Mouse (Mus musculus): Measurements from ENCODE around the gene Fhl2. TPM values are rescaled to one million over a fixed set of nuclear protein-coding genes. Genes with fewer than 3 reads are reported as not detected.

Gene Fhl2
- polyA plus RNA-seq, 1 experiment from 2014 or later: 58.4 TPM

DNA sequence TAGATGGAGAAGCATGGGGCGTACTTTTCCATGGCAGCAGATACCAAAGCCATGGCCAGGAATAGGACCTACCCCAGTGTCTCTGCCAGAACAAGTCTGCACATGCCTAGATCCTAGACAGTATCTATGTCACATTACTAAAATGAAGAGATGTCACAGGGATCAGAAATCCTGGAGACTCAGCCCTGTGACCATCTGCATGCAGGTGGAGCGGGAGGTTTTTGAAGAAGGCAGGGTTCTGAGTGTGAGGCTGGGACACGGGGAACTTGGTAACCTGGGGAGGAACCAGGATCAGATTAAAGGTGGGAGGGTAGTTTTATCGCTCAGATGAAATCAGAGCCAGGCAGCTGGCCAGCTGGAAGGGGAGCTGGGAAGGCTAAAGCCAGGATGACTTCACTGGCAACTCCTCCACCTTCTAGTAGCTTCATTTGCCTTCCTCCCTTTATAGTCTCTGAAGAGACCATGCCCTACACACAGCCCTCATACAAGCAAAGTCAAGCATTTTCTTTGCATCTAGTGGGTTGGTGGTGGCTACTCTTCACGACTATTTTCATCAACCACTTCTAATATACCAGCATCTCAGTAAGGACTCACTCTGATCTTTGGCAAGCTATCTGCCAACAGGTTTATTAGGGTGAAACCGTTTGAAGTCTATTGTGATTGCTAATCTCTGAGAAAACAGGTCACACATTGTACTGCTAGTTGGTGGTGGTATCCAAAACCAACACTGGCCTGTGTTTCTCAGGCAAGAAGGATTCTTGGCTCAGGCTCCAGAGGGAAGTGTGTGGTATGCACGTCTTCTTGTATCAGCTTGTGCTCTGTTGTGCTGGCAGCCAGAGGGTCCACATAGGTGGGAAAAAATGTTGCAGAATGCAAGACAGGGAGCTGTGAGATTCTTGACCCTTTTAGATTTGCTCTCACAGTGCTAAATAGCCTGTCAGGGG lies 23.2 kb downstream of the Fhl2 start:
- no peak for ATAC-seq
- 67% methylated on average over 7 of the region's 7 CpGs for WGBS

DNA sequence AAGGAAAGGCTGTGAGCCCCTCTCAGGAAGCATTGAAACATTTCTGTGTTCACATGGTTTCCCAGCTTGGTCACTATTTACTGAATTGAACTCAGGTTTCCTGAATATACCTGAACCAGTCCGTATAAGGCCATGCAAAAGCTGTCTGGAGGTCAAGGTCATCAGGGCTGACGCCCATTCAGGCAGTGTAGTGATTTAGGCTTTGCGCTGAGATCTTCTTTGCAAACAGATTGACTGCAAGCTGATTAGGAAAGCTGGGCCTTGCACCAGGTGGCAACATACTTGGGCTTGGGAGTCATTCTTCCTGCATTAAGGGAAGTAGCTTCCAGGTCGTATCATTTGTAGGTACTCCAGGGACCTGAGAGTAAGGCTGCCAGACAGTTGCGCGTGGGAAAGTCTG lies 25.0 kb downstream of the Fhl2 start:
- H3K4me1 ChIP-seq (ENCODE audit: control insufficient read depth, insufficient read depth, low read length): peaks cover 21% of the 10 kb centered on the region
- no peaks in the 10 kb centered on the region for H3K36me3 ChIP-seq (ENCODE audit: control insufficient read depth, insufficient read depth, low read length)
- no peak overlapping the region for H3K9ac ChIP-seq (ENCODE audit: low read depth, low read length)
- H3K9me3 ChIP-seq (ENCODE audit: control insufficient read depth, low read length): no peaks in the 10 kb centered on the region
- no peak overlapping the region for H3K27ac ChIP-seq (ENCODE audit: low read length)
- WGBS: 72% methylated on average over 6 of the region's 6 CpGs
- H3K4me2 ChIP-seq (ENCODE audit: low read depth, low read length): no peak overlapping the region
- no peaks in the 10 kb centered on the region for H3K27me3 ChIP-seq (replicated peaks; ENCODE audit: control insufficient read depth, insufficient read depth, low read length)
- H3K4me3 ChIP-seq (ENCODE audit: low read length): no peak overlapping the region
- ATAC-seq: no peak

More for the DNA sequence above, 23.2 kb downstream of the Fhl2 start:
- no peak overlapping the region for H3K4me3 ChIP-seq (ENCODE audit: low read length)
- no peaks in the 10 kb centered on the region for H3K27me3 ChIP-seq (replicated peaks; ENCODE audit: control insufficient read depth, insufficient read depth, low read length)
- peaks cover 13% of the 10 kb centered on the region for H3K4me1 ChIP-seq (ENCODE audit: control insufficient read depth, insufficient read depth, low read length)
- H3K9ac ChIP-seq (ENCODE audit: low read depth, low read length): no peak overlapping the region
- H3K36me3 ChIP-seq (ENCODE audit: control insufficient read depth, insufficient read depth, low read length): no peaks in the 10 kb centered on the region
- H3K4me2 ChIP-seq (ENCODE audit: low read depth, low read length): no peak overlapping the region
- H3K27ac ChIP-seq (ENCODE audit: low read length): no peak overlapping the region
- no peaks in the 10 kb centered on the region for H3K9me3 ChIP-seq (ENCODE audit: control insufficient read depth, low read length)

DNA sequence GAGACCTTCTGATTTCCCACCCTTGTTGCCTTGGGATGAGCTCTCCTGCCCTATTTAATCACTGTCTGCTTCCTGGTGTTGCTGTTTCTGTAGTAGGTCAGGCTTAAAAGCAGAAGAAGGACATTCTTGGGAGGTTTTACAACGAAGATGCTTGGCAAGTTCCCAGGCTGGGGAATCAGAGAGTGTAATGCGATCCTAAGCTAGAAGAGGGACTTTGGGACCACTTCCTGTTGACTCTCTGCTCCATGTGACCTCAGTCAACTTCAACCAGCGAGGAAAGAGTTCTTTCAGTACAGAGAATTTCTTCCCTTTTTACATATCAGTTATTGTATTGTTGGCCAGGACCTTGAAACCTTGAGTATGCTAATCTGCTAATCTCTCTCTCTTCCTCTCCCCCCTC lies 25.7 kb downstream of the Fhl2 start:
- no peaks in the 10 kb centered on the region for H3K36me3 ChIP-seq (ENCODE audit: control insufficient read depth, insufficient read depth, low read length)
- no peak for ATAC-seq
- H3K4me2 ChIP-seq (ENCODE audit: low read depth, low read length): no peak overlapping the region
- no peaks in the 10 kb centered on the region for H3K9me3 ChIP-seq (ENCODE audit: control insufficient read depth, low read length)
- H3K27me3 ChIP-seq (replicated peaks; ENCODE audit: control insufficient read depth, insufficient read depth, low read length): no peaks in the 10 kb centered on the region
- no peak overlapping the region for H3K27ac ChIP-seq (ENCODE audit: low read length)
- peaks cover 21% of the 10 kb centered on the region for H3K4me1 ChIP-seq (ENCODE audit: control insufficient read depth, insufficient read depth, low read length)
- no peak overlapping the region for H3K9ac ChIP-seq (ENCODE audit: low read depth, low read length)
- WGBS: 26% methylated on average over 3 of the region's 3 CpGs
- H3K4me3 ChIP-seq (ENCODE audit: low read length): no peak overlapping the region

DNA sequence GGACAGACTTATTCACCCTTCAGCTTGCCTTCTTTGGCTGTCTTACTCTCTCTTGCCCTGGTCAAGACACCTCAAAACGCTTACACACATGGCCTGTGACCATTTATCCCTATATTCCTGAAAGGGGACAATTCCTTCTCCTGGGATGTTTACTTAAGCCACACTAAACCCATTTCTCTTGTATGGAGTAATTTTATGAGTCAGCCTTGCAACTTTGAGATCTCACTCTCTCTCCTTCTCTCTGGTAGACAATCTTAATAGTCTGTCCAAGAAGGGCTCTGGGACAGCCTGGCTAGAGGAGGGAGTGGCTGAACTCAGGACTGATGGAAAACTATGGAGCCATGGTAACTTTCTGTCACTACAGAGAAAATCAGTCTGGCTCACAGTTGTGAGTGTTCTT lies 27.1 kb downstream of the Fhl2 start:
- H3K4me1 ChIP-seq (ENCODE audit: control insufficient read depth, insufficient read depth, low read length): peaks cover 21% of the 10 kb centered on the region
- no peaks in the 10 kb centered on the region for H3K9me3 ChIP-seq (ENCODE audit: control insufficient read depth, low read length)
- no peaks in the 10 kb centered on the region for H3K27me3 ChIP-seq (replicated peaks; ENCODE audit: control insufficient read depth, insufficient read depth, low read length)
- no peak for ATAC-seq
- no peaks in the 10 kb centered on the region for H3K36me3 ChIP-seq (ENCODE audit: control insufficient read depth, insufficient read depth, low read length)
- no peak overlapping the region for H3K27ac ChIP-seq (ENCODE audit: low read length)
- 85% methylated on average over 1 of the region's 1 CpGs for WGBS
- H3K4me2 ChIP-seq (ENCODE audit: low read depth, low read length): no peak overlapping the region
- H3K4me3 ChIP-seq (ENCODE audit: low read length): no peak overlapping the region
- no peak overlapping the region for H3K9ac ChIP-seq (ENCODE audit: low read depth, low read length)

DNA sequence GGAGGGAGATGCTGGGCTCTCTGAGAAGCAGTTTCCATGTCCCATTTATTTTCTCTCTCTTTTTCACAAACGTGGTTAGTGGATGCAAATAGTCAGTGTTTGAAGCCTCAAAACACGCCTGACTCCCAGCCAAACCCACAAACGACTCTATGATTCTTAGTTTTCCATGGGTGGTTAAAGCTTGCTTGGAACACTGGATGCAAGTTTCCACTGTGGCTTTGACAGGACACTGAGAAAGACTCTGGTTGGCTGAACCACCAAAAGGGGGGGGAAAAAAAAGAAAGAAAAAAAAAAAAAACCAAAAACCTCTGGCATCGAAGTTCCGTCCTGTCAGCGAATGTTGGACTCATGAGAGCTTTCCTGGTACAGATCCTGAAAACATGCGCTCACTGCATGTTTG lies 27.6 kb downstream of the Fhl2 start:
- no peak overlapping the region for H3K4me3 ChIP-seq (ENCODE audit: low read length)
- H3K36me3 ChIP-seq (ENCODE audit: control insufficient read depth, insufficient read depth, low read length): no peaks in the 10 kb centered on the region
- no peaks in the 10 kb centered on the region for H3K27me3 ChIP-seq (replicated peaks; ENCODE audit: control insufficient read depth, insufficient read depth, low read length)
- H3K4me1 ChIP-seq (ENCODE audit: control insufficient read depth, insufficient read depth, low read length): peaks cover 22% of the 10 kb centered on the region
- no peak overlapping the region for H3K9ac ChIP-seq (ENCODE audit: low read depth, low read length)
- 82% methylated on average over 7 of the region's 7 CpGs for WGBS
- ATAC-seq: no peak
- no peak overlapping the region for H3K4me2 ChIP-seq (ENCODE audit: low read depth, low read length)
- no peaks in the 10 kb centered on the region for H3K9me3 ChIP-seq (ENCODE audit: control insufficient read depth, low read length)
- H3K27ac ChIP-seq (ENCODE audit: low read length): no peak overlapping the region

DNA sequence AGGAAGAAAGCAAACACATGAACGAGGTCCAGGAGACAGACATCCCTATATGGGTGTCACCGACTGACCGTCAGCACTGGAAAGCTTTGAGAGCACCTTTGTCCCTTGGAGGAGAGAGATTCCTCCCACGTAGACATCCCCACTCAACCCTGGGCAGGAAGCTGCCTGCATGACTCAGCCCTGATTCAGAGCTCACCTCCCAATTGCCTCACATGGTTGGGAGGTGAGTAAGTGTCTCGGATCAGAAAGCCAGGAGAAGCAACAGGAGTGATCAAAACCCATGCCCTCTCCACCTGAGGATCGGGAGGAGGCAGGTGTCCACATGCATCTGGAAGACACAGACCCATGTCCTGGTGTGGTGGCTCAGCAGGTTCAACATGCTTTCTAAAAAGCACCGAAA lies 28.2 kb downstream of the Fhl2 start:
- no peak overlapping the region for H3K4me2 ChIP-seq (ENCODE audit: low read depth, low read length)
- no peak overlapping the region for H3K4me3 ChIP-seq (ENCODE audit: low read length)
- H3K27ac ChIP-seq (ENCODE audit: low read length): no peak overlapping the region
- no peaks in the 10 kb centered on the region for H3K27me3 ChIP-seq (replicated peaks; ENCODE audit: control insufficient read depth, insufficient read depth, low read length)
- no peaks in the 10 kb centered on the region for H3K36me3 ChIP-seq (ENCODE audit: control insufficient read depth, insufficient read depth, low read length)
- no peak overlapping the region for H3K9ac ChIP-seq (ENCODE audit: low read depth, low read length)
- 74% methylated on average over 7 of the region's 7 CpGs for WGBS
- 0 out of 2 replicates have a peak, but pooled peaks have one; percentile 14 for ATAC-seq
- H3K9me3 ChIP-seq (ENCODE audit: control insufficient read depth, low read length): no peaks in the 10 kb centered on the region
- peaks cover 25% of the 10 kb centered on the region for H3K4me1 ChIP-seq (ENCODE audit: control insufficient read depth, insufficient read depth, low read length)

DNA sequence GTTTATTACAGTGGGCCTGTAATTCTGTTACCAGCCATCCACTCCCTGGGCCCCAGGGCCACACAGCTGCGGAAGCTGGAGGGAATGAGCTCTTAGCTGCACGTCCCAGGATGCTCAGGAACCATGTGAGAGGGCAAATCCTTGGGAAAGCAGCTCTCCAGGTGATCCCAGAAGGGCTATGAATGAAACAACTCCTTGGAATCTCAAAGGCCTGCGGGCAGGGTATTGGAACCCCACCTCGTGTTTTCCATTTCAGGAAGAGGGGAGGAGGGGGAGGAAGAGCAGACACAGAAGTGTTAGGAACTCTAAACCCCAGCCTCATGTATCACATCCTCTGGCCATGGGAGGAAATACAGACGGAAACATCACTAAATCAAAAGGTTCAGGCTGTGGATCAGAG lies 28.8 kb downstream of the Fhl2 start:
- Histone ChIP-seq H3K4me3 (ENCODE audit: low read length) (no peak overlapping the region), H3K27ac (ENCODE audit: low read length) (no peak overlapping the region), H3K9me3 (ENCODE audit: control insufficient read depth, low read length) (no peaks in the 10 kb centered on the region), H3K36me3 (ENCODE audit: control insufficient read depth, insufficient read depth, low read length) (no peaks in the 10 kb centered on the region), H3K4me1 (ENCODE audit: control insufficient read depth, insufficient read depth, low read length) (peaks cover 25% of the 10 kb centered on the region), H3K27me3 (replicated peaks; ENCODE audit: control insufficient read depth, insufficient read depth, low read length) (no peaks in the 10 kb centered on the region), H3K9ac (ENCODE audit: low read depth, low read length) (no peak overlapping the region), H3K4me2 (ENCODE audit: low read depth, low read length) (no peak overlapping the region)
- no peak for ATAC-seq
- WGBS: 46% methylated on average over 5 of the region's 5 CpGs

DNA sequence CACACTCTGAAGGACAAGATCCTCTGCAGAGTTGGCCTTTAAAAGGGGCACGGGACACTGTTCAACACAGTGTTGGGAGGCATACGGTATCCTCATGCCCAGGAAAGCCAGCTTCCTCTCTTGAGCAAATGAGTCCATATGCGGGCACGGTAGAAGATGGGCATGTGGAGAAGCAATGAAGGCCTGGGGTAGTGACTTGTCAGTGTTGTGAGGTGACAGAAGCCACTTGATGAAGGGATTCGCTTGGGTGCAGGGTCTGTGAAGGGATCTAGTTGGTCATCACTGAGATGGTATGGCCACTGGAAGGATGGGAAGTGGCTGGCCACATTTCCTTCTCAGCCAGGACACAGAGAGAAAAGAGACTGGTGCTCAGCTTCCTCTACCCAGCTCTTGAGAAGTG lies 32.2 kb downstream of the Fhl2 start:
- Histone ChIP-seq H3K4me2 (ENCODE audit: low read depth, low read length) (no peak overlapping the region), H3K36me3 (ENCODE audit: control insufficient read depth, insufficient read depth, low read length) (no peaks in the 10 kb centered on the region), H3K4me1 (ENCODE audit: control insufficient read depth, insufficient read depth, low read length) (peaks cover 39% of the 10 kb centered on the region), H3K27ac (ENCODE audit: low read length) (no peak overlapping the region), H3K27me3 (replicated peaks; ENCODE audit: control insufficient read depth, insufficient read depth, low read length) (no peaks in the 10 kb centered on the region), H3K4me3 (ENCODE audit: low read length) (no peak overlapping the region), H3K9me3 (ENCODE audit: control insufficient read depth, low read length) (no peaks in the 10 kb centered on the region), H3K9ac (ENCODE audit: low read depth, low read length) (no peak overlapping the region)
- WGBS: 96% methylated on average over 5 of the region's 5 CpGs
- ATAC-seq: no peak

DNA sequence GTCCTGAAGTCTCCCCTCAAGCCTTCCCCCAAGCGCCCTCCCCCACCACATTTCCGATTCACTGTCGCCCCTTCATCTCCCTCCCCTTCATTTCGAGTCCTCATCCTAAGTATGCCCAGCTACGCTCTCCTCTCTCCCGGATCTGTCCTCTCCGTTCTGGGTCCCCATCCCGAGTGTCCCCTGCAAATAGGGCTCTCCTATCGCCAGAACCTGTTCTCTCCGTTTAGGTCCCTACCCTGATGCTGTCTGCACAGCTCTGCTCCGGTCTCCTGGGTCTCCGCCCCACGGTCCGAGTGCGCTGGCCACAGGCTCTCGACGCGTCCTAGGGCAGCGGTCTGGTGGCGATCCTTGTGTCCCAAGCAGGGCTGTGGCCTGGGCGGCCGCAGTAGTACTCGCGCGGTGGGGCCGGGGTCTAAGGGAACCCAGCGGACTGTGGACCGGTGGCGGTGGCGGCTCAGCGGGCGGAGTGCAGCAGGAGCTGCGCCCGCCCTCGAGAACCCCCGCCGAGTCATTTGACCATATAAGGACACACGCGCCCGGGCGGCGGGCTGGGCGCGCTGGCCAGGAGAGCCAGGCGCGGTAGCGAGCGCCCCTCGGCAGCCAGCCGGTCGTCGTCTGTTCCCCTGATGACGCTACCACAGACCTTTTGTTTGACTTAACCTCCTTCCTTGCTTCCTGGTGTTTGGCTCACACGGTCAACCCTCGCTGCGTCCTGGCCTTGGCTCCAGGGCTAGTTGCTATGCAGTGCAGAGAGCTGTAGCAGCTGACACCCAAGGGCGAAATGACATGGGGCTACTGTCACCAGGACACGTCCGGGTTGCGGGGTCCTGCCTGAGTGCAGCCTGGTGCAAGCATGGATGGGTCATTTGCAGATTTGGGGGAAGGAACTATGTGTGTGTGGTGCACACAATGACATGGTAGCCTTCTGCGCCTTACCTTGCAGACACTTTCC lies 33.0 kb downstream of the Fhl2 start:
- H3K36me3 ChIP-seq (ENCODE audit: control insufficient read depth, insufficient read depth, low read length): no peaks in the 10 kb centered on the region
- ATAC-seq: peak; percentile 95
- peaks cover 46% of the 10 kb centered on the region for H3K4me1 ChIP-seq (ENCODE audit: control insufficient read depth, insufficient read depth, low read length)
- H3K27ac ChIP-seq (ENCODE audit: low read length): peak overlapping the region; percentile 93
- peak overlapping the region; percentile 74 for H3K4me2 ChIP-seq (ENCODE audit: low read depth, low read length)
- 4% methylated on average over 61 of the region's 61 CpGs for WGBS
- H3K4me3 ChIP-seq (ENCODE audit: low read length): peak overlapping the region; percentile 88
- H3K27me3 ChIP-seq (replicated peaks; ENCODE audit: control insufficient read depth, insufficient read depth, low read length): no peaks in the 10 kb centered on the region
- H3K9ac ChIP-seq (ENCODE audit: low read depth, low read length): peak overlapping the region; percentile 93
- H3K9me3 ChIP-seq (ENCODE audit: control insufficient read depth, low read length): no peaks in the 10 kb centered on the region
